Mouse (Mus musculus) G1E (cell line): ENCODE measurements around the gene Prpf4. TPM values are rescaled to one million over a fixed set of nuclear protein-coding genes. Genes with fewer than 3 reads are reported as not detected.

Source experiments
- ATAC-seq: 2 replicates; pipeline ENCODE4 v1.8.0; 2016; ENCODE audit warnings: mild to moderate bottlenecking; ENCODE audit not compliant: insufficient number of reproducible peaks, poor library complexity, low FRiP score, severe bottlenecking; ENCODE audit errors: extremely low read depth
- DNase-seq: peaks from one replicate; pipeline ENCODE4 v3.0.0; 2012; ENCODE audit warnings: low spot score
- H3K27me3 ChIP-seq: 2 replicates; pipeline ENCODE4 v1.6.1; 2012; ENCODE audit warnings: mild to moderate bottlenecking, low read length, inconsistent platforms; ENCODE audit not compliant: insufficient read depth
- H3K36me3 ChIP-seq: replicated peaks from 2 replicates; pipeline ENCODE3; 2012; ENCODE audit warnings: mild to moderate bottlenecking, inconsistent platforms
- H3K4me1 ChIP-seq: 2 replicates; pipeline ENCODE4 v1.6.1; 2012; ENCODE audit warnings: low read depth, low read length, inconsistent platforms, mixed read lengths; ENCODE audit not compliant: insufficient read depth
- H3K4me3 ChIP-seq: 2 replicates; pipeline ENCODE4 v1.5.1; 2012; ENCODE audit warnings: low read depth, mild to moderate bottlenecking, inconsistent platforms, low read length, moderate library complexity, mixed read lengths
- H3K9me3 ChIP-seq: replicated peaks from 2 replicates; pipeline ENCODE4 v1.6.1; 2012; ENCODE audit warnings: inconsistent platforms
- CTCF ChIP-seq: IDR thresholded peaks from 2 replicates; pipeline ENCODE4 v1.5.1; 2012; ENCODE audit warnings: low read depth, low read length, inconsistent platforms, mixed read lengths
- GATA1 ChIP-seq: IDR thresholded peaks from 2 replicates; pipeline ENCODE4 v1.6.1; 2012; ENCODE audit warnings: borderline replicate concordance, low read length, inconsistent platforms, mixed read lengths
- GATA2 ChIP-seq: IDR thresholded peaks from 2 replicates; pipeline ENCODE4 v1.6.1; 2012; ENCODE audit warnings: low read depth, low read length, inconsistent platforms, borderline replicate concordance
- POLR2AphosphoS5 ChIP-seq: IDR thresholded peaks from 2 replicates; pipeline ENCODE4 v1.6.1; 2012; ENCODE audit warnings: low read depth, low read length, inconsistent platforms; ENCODE audit not compliant: insufficient replicate concordance
- TAL1 ChIP-seq: conservative IDR thresholded peaks from 2 replicates; pipeline ENCODE4 v1.6.1; 2012; ENCODE audit warnings: low read depth, low read length, inconsistent platforms, mixed read lengths
- polyA plus RNA-seq: library from polyadenylated mRNA; stranded (reverse); fragments of >175 nt; gene quantifications from 2 replicates; pipeline ENCODE4 v1.2.3, GENCODE M21; 2012
- total RNA-seq, 2 experiments: library from RNA; stranded (forward) in 1 of 2; stranded (reverse) in 1 of 2; fragments of 200-1000 nt in 1 of 2; fragments of >200 nt in 1 of 2; fragmentation: Nextera tagmentation in 1 of 2; gene quantifications; 2 replicates each; pipeline ENCODE4 v1.2.3; 2014 to 2017

Gene Prpf4
- total and polyA plus RNA-seq, 3 experiments: 4.1 to 23.1 (median 23.0) TPM

- no peak for TF ChIP-seq CTCF
- no peak for TF ChIP-seq GATA2
- no peak for TF ChIP-seq POLR2AphosphoS5
- TF ChIP-seq GATA1: no peak
- TF ChIP-seq TAL1: no peak
- no peak overlapping the region for H3K4me3 ChIP-seq
- no peaks in the 10 kb centered on the region for H3K27me3 ChIP-seq
- H3K36me3 ChIP-seq: peaks cover 89% of the 10 kb centered on the region
- H3K9me3 ChIP-seq: no peaks in the 10 kb centered on the region
- no peak for DNase-seq
- H3K4me1 ChIP-seq: peaks cover 20% of the 10 kb centered on the region
- ATAC-seq: no peak
Measured at GRCm38 (mm10) chr4:62398956-62399355, 9.6 kb upstream of the Prpf4 start.

- TF ChIP-seq GATA1: no peak
- TF ChIP-seq CTCF: no peak
- TF ChIP-seq POLR2AphosphoS5: no peak
- no peak for TF ChIP-seq TAL1
- TF ChIP-seq GATA2: no peak
- ATAC-seq: no peak
- Histone ChIP-seq H3K9me3 (no peaks in the 10 kb centered on the region), H3K4me3 (peak overlapping the region; percentile 25; the same call in 1 of the 2 replicates), H3K4me1 (peaks cover 31% of the 10 kb centered on the region), H3K27me3 (no peaks in the 10 kb centered on the region), H3K36me3 (peaks cover 64% of the 10 kb centered on the region)
- DNase-seq: no peak
Measured at GRCm38 (mm10) chr4:62406133-62406532, 2.5 kb upstream of the Prpf4 start.

GRCm38 (mm10) chr4:62407730-62408582 is 641 bp upstream of the Prpf4 start:
- peaks cover 65% of the 10 kb centered on the region for H3K36me3 ChIP-seq
- TF ChIP-seq CTCF: 0 out of 2 replicates have a peak, but pooled peaks have one; percentile 3
- TF ChIP-seq TAL1: no peak

GRCm38 (mm10) chr4:62409615-62410014 is 1.0 kb downstream of the Prpf4 start:
- peaks cover 64% of the 10 kb centered on the region for H3K36me3 ChIP-seq
- DNase-seq (no peak), ATAC-seq (no peak)
- H3K4me3 ChIP-seq: peak overlapping the region; percentile 86
- peaks cover 51% of the 10 kb centered on the region for H3K4me1 ChIP-seq
- TF ChIP-seq CTCF (no peak), GATA2 (no peak), GATA1 (no peak)
- no peaks in the 10 kb centered on the region for H3K9me3 ChIP-seq
- H3K27me3 ChIP-seq: no peaks in the 10 kb centered on the region

More at GRCm38 (mm10) chr4:62407730-62408582, 641 bp upstream of the Prpf4 start:
- Histone ChIP-seq H3K4me3 (peak overlapping the region; percentile 86), H3K9me3 (no peaks in the 10 kb centered on the region), H3K27me3 (no peaks in the 10 kb centered on the region), H3K4me1 (peaks cover 49% of the 10 kb centered on the region)
- ATAC-seq (peak; percentile 19; the same call in 1 of the 2 replicates), DNase-seq (peak; percentile 30)

GRCm38 (mm10) chr4:62410325-62410724 is 1.7 kb downstream of the Prpf4 start:
- no peak for TF ChIP-seq GATA2
- no peak for TF ChIP-seq CTCF
- no peak for TF ChIP-seq POLR2AphosphoS5
- no peak for TF ChIP-seq TAL1
- TF ChIP-seq GATA1: no peak
- Histone ChIP-seq H3K36me3 (peaks cover 64% of the 10 kb centered on the region), H3K9me3 (no peaks in the 10 kb centered on the region), H3K4me1 (peaks cover 46% of the 10 kb centered on the region), H3K27me3 (no peaks in the 10 kb centered on the region), H3K4me3 (no peak overlapping the region; the same call in 1 of the 2 replicates)
- DNase-seq (no peak), ATAC-seq (no peak)

GRCm38 (mm10) chr4:62411606-62412005 is 3.0 kb downstream of the Prpf4 start:
- ATAC-seq (no peak), DNase-seq (no peak)
- Histone ChIP-seq H3K9me3 (no peaks in the 10 kb centered on the region), H3K27me3 (no peaks in the 10 kb centered on the region), H3K4me3 (no peak overlapping the region; the same call in 1 of the 2 replicates), H3K36me3 (peaks cover 66% of the 10 kb centered on the region), H3K4me1 (peaks cover 36% of the 10 kb centered on the region)
- TF ChIP-seq GATA2: no peak
- TF ChIP-seq POLR2AphosphoS5: no peak
- no peak for TF ChIP-seq CTCF
- no peak for TF ChIP-seq GATA1
- no peak for TF ChIP-seq TAL1
